Mouse (Mus musculus) lung, embryonic 15.5 days (tissue): ENCODE measurements around the gene Fhit. TPM values are rescaled to one million over a fixed set of nuclear protein-coding genes. Genes with fewer than 3 reads are reported as not detected.

Experiments
- ATAC-seq: fragments of 200-750 bp; cut with Nextera tagmentation; 2 replicates; pipeline ENCODE4 v1.8.0; 2017; ENCODE audit warnings: moderate number of reproducible peaks, borderline replicate concordance; ENCODE audit not compliant: low FRiP score, low TSS enrichment; ENCODE audit errors: extremely low read depth
- H3K27ac ChIP-seq: fragments of 300-500 bp; sonication (generic); 2 replicates; pipeline ENCODE4 v1.5.1; 2015; ENCODE audit warnings: moderate library complexity, mild to moderate bottlenecking, inconsistent platforms
- H3K27me3 ChIP-seq: fragments of 300-500 bp; sonication (generic); 2 replicates; pipeline ENCODE4 v1.6.1; 2015; ENCODE audit warnings: inconsistent platforms
- H3K36me3 ChIP-seq: fragments of 300-500 bp; sonication (generic); 2 replicates; pipeline ENCODE4 v1.6.1; 2015; ENCODE audit warnings: inconsistent platforms
- H3K4me1 ChIP-seq: fragments of 300-500 bp; sonication (generic); 2 replicates; pipeline ENCODE4 v1.6.1; 2015; ENCODE audit warnings: inconsistent platforms
- H3K4me2 ChIP-seq: fragments of 300-500 bp; sonication (generic); 2 replicates; pipeline ENCODE4 v1.6.1; 2015; ENCODE audit warnings: inconsistent platforms, mild to moderate bottlenecking, moderate library complexity
- H3K4me3 ChIP-seq: fragments of 300-500 bp; sonication (generic); 2 replicates; pipeline ENCODE4 v1.5.1; 2015; ENCODE audit warnings: mild to moderate bottlenecking, inconsistent platforms
- H3K9ac ChIP-seq: fragments of 300-500 bp; sonication (generic); 2 replicates; pipeline ENCODE4 v1.6.1; 2015; ENCODE audit warnings: inconsistent platforms
- H3K9me3 ChIP-seq: fragments of 300-500 bp; sonication (generic); 2 replicates; pipeline ENCODE4 v1.6.1; 2016; ENCODE audit warnings: inconsistent platforms
- WGBS: fragments of 180-500 bp; shearing (Covaris S2); methylation state at CpG from one replicate; pipeline ENCODE4 v1.1.7; 2015; 5-methylcytosine and 5-hydroxymethylcytosine counted together
- polyA plus RNA-seq: library from polyadenylated mRNA; unstranded; fragments of >200 nt; fragmentation: Nextera tagmentation; extraction: Ambion mirVana; gene quantifications from 2 replicates; pipeline ENCODE4 v1.2.1, GENCODE M21; 2015

The Fhit gene
- polyA plus RNA-seq, 1 experiment from 2014 or later: 3.4 TPM

- Histone ChIP-seq H3K27ac (no peak overlapping the region), H3K9me3 (no peaks in the 10 kb centered on the region), H3K9ac (no peak overlapping the region), H3K4me1 (no peaks in the 10 kb centered on the region), H3K4me3 (no peak overlapping the region), H3K36me3 (no peaks in the 10 kb centered on the region), H3K4me2 (no peak overlapping the region), H3K27me3 (no peaks in the 10 kb centered on the region)
- ATAC-seq: no peak
- 46% methylated on average over 1 of the region's 1 CpGs for WGBS
Observed at GRCm38 (mm10) chr14:9684362-9684761, 1477.5 kb downstream of the Fhit start.

DNA sequence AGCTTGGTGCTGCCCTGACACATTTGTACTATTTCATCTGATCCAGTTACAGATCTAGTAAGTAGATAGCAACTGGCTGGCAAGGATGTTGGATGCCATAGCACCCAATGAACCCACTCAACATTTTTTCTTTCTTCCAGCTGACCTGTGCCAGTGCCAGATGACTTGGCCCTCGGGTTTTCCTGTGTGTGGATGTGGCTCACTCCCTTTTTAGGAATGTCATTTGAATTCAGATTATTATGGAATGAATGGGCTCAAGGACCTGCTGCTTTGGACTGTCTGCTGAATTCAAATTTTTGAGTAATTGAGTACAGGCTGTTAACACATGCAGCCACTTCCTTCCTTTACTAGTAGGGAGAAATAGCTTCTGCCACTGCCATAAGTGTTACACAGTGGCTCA, 1489.1 kb downstream of the Fhit start:
- H3K36me3 ChIP-seq: no peaks in the 10 kb centered on the region

DNA sequence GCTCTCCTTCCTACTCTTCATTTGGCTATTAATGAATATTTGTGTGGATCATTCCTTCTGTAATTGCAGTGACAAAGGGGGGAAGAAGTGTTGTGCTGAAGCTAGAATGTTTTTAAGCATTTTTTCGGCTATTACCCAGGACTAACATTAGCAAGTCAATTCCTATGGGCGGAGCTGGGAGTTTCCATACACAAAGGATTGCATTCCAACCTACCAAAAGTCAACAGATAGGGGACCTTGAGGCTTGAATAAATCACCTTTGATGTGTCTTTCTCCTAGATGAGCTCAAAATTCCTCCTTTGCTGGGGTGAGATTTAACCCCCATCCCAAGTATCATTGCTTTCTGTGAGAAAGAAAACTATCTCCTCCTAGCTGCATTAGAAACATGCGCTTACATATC, 1490.1 kb downstream of the Fhit start:
- no peak overlapping the region for H3K27ac ChIP-seq
- ATAC-seq: no peak
- no peak overlapping the region for H3K4me2 ChIP-seq
- no peaks in the 10 kb centered on the region for H3K9me3 ChIP-seq
- 66% methylated on average over 3 of the region's 3 CpGs for WGBS
- no peak overlapping the region for H3K9ac ChIP-seq
- no peaks in the 10 kb centered on the region for H3K27me3 ChIP-seq
- H3K36me3 ChIP-seq: no peaks in the 10 kb centered on the region
- no peaks in the 10 kb centered on the region for H3K4me1 ChIP-seq
- no peak overlapping the region for H3K4me3 ChIP-seq

More for the DNA sequence above, 1489.1 kb downstream of the Fhit start:
- H3K9me3 ChIP-seq: no peaks in the 10 kb centered on the region
- no peak for ATAC-seq
- H3K27me3 ChIP-seq: no peaks in the 10 kb centered on the region
- 54% methylated on average over 1 of the region's 1 CpGs for WGBS
- H3K9ac ChIP-seq: no peak overlapping the region
- H3K27ac ChIP-seq: no peak overlapping the region
- H3K4me1 ChIP-seq: no peaks in the 10 kb centered on the region
- no peak overlapping the region for H3K4me3 ChIP-seq
- H3K4me2 ChIP-seq: no peak overlapping the region

DNA sequence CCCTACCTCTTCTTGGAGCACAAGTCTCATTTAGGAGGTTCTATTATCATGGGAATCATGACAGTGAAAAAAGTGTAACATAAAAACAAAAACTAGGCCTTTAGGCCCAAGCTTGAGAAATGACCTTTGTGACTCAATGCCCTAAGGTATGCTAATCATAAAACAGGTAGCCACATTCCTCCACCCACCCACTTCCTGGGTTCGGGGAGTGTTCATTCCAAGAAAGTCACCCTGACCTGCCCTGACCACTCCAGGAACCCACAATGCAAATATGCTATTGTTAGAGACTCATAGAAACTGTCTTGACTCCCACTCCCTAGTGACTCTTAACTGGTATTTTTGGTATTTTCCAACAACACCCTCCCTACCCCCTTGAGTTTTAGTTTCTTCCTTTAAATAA, 1492.1 kb downstream of the Fhit start:
- H3K4me1 ChIP-seq: no peaks in the 10 kb centered on the region
- no peak overlapping the region for H3K27ac ChIP-seq
- WGBS: 68% methylated on average over 1 of the region's 1 CpGs
- ATAC-seq: no peak
- H3K27me3 ChIP-seq: no peaks in the 10 kb centered on the region
- H3K9me3 ChIP-seq: no peaks in the 10 kb centered on the region
- no peak overlapping the region for H3K4me2 ChIP-seq
- no peak overlapping the region for H3K9ac ChIP-seq
- no peak overlapping the region for H3K4me3 ChIP-seq
- no peaks in the 10 kb centered on the region for H3K36me3 ChIP-seq

DNA sequence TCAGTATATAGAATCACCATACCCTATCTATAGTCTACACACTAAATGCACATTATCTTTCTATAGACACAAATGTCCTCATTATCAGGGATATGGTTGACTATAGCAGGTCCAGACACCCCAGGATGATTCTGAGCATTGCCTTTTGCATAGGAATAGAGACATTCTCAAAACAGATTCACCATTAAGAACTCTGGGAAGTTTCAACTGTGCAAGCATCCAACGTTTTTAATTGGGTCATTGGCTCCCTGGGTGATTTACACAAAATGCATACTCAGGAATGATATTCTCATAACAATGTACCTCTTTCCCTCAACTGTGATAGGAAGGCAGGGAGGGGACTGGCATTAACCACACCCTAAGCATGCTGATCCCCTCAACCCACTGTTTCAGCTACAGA, 1503.4 kb downstream of the Fhit start:
- Histone ChIP-seq H3K36me3 (no peaks in the 10 kb centered on the region), H3K4me3 (no peak overlapping the region), H3K27me3 (no peaks in the 10 kb centered on the region), H3K9ac (no peak overlapping the region), H3K9me3 (no peaks in the 10 kb centered on the region), H3K27ac (no peak overlapping the region), H3K4me2 (no peak overlapping the region), H3K4me1 (no peaks in the 10 kb centered on the region)
- 53% methylated on average over 1 of the region's 1 CpGs for WGBS
- no peak for ATAC-seq

DNA sequence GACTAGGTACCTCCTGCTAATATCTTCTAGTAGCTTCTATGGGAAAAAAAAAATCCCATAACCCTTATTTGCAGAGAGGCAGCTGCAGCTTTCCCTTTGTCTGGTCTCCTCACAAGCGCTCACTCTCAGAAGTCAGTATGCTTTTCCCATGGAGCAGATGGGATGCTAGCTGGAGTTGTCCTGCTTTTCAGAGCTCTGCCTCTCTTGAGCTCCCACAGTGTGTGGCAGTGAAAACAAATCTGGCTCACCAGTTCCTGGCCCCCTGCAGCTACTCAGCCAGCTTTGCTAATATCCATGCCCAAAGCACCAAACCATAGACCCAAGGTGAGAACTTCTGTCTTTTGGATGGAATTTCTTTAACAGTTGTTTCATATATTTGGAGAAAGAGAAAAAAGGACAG, 1510.4 kb downstream of the Fhit start:
- Histone ChIP-seq H3K4me3 (no peak overlapping the region), H3K9ac (no peak overlapping the region), H3K4me1 (no peaks in the 10 kb centered on the region), H3K27ac (no peak overlapping the region), H3K27me3 (no peaks in the 10 kb centered on the region), H3K9me3 (no peaks in the 10 kb centered on the region), H3K36me3 (no peaks in the 10 kb centered on the region), H3K4me2 (no peak overlapping the region)
- WGBS: 90% methylated on average over 1 of the region's 1 CpGs
- ATAC-seq: no peak

- WGBS: 97% methylated on average over 1 of the region's 1 CpGs
- no peak for ATAC-seq
- Histone ChIP-seq H3K36me3 (no peaks in the 10 kb centered on the region), H3K9ac (no peak overlapping the region), H3K4me2 (no peak overlapping the region), H3K27me3 (no peaks in the 10 kb centered on the region), H3K4me3 (no peak overlapping the region), H3K9me3 (no peaks in the 10 kb centered on the region), H3K4me1 (no peaks in the 10 kb centered on the region), H3K27ac (no peak overlapping the region)
Observed at GRCm38 (mm10) chr14:9648416-9648815, 1513.4 kb downstream of the Fhit start.

GRCm38 (mm10) chr14:9646233-9646632, 1515.6 kb downstream of the Fhit start:
- no peaks in the 10 kb centered on the region for H3K9me3 ChIP-seq
- H3K4me3 ChIP-seq: no peak overlapping the region
- 86% methylated on average over 7 of the region's 7 CpGs for WGBS
- no peak overlapping the region for H3K27ac ChIP-seq
- H3K9ac ChIP-seq: no peak overlapping the region
- ATAC-seq: no peak
- no peaks in the 10 kb centered on the region for H3K36me3 ChIP-seq
- no peaks in the 10 kb centered on the region for H3K4me1 ChIP-seq
- H3K27me3 ChIP-seq: no peaks in the 10 kb centered on the region
- no peak overlapping the region for H3K4me2 ChIP-seq

- Histone ChIP-seq H3K27ac (no peak overlapping the region), H3K4me2 (no peak overlapping the region), H3K27me3 (no peaks in the 10 kb centered on the region), H3K4me3 (no peak overlapping the region), H3K4me1 (no peaks in the 10 kb centered on the region), H3K36me3 (no peaks in the 10 kb centered on the region), H3K9ac (no peak overlapping the region), H3K9me3 (no peaks in the 10 kb centered on the region)
- ATAC-seq: no peak
- 37% methylated on average over 9 of the region's 9 CpGs for WGBS
Observed at GRCm38 (mm10) chr14:9644216-9645166, 1517.3 kb downstream of the Fhit start.

GRCm38 (mm10) chr14:9643700-9644099, 1518.1 kb downstream of the Fhit start:
- Histone ChIP-seq H3K27ac (no peak overlapping the region), H3K9me3 (no peaks in the 10 kb centered on the region), H3K4me1 (no peaks in the 10 kb centered on the region), H3K9ac (no peak overlapping the region), H3K36me3 (no peaks in the 10 kb centered on the region), H3K4me2 (no peak overlapping the region), H3K27me3 (no peaks in the 10 kb centered on the region), H3K4me3 (no peak overlapping the region)
- 78% methylated on average over 7 of the region's 7 CpGs for WGBS
- no peak for ATAC-seq

DNA sequence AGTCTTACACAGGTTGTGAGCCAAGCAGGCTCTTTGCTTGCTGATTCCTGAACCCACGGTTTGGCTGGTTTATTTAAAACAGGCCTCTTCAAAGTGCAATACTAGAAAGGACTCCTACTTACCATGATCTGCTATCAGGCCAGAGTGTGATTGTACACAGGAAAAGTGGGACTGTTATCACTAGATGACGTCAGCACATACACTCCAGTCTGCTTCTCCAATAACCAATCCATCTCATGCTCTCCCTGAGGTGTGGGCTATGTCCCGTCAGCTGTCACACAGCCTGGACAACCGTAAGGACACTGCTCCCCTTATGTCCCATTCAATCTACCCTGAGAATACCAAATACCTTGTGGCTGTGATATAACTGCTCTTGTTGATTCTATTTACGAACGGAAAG, 1519.2 kb downstream of the Fhit start:
- Histone ChIP-seq H3K4me3 (no peak overlapping the region), H3K36me3 (no peaks in the 10 kb centered on the region), H3K4me2 (no peak overlapping the region), H3K9ac (no peak overlapping the region), H3K4me1 (no peaks in the 10 kb centered on the region), H3K9me3 (no peaks in the 10 kb centered on the region), H3K27ac (no peak overlapping the region), H3K27me3 (no peaks in the 10 kb centered on the region)
- 47% methylated on average over 6 of the region's 6 CpGs for WGBS
- ATAC-seq: peak; percentile 31; the same call in 1 of the 2 replicates

DNA sequence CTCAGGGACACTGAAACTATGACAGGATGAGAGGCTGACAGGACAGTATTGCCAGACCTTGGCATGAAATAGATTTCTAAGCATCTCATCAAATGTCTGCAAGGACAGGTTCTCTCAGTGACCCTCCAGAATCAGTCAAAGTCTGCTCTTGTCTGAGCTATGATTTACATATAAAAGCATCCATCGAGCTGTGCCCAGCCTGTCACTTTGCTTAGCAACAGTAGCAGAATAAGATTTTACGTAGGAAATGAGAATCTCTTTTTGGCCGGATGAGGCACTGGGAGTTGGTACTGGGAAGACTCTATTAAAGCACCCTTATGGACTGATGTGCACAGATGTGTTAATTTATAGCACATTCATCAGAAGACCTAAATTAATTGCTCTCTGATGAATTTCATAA, 1519.8 kb downstream of the Fhit start:
- Histone ChIP-seq H3K9me3 (no peaks in the 10 kb centered on the region), H3K4me1 (no peaks in the 10 kb centered on the region), H3K4me3 (no peak overlapping the region), H3K4me2 (no peak overlapping the region), H3K27ac (no peak overlapping the region), H3K36me3 (no peaks in the 10 kb centered on the region), H3K27me3 (no peaks in the 10 kb centered on the region), H3K9ac (no peak overlapping the region)
- ATAC-seq: no peak
- 79% methylated on average over 3 of the region's 3 CpGs for WGBS
